Mouse (Mus musculus): ENCODE measurements around the gene Rab44. TPM values are rescaled to one million over a fixed set of nuclear protein-coding genes. Genes with fewer than 3 reads are reported as not detected.

The Rab44 gene
- polyA plus RNA-seq, 1 experiment: not detected

- no peak overlapping the region for H3K27ac ChIP-seq (ENCODE audit: insufficient read depth, low read length)
- peaks cover 4% of the 10 kb centered on the region for H3K4me1 ChIP-seq (ENCODE audit: control insufficient read depth, insufficient read depth, low read length)
- H3K9me3 ChIP-seq (replicated peaks; ENCODE audit: control insufficient read depth, insufficient read depth, low read length, poor library complexity, severe bottlenecking): no peaks in the 10 kb centered on the region
- TF ChIP-seq EP300 (IDR thresholded peaks at IDR 0.05; ENCODE audit: insufficient read depth, low read depth, low read length) (no peak), POLR2A (IDR thresholded peaks at IDR 0.05; ENCODE audit: insufficient read depth, low read length) (no peak), CTCF (IDR thresholded peaks at IDR 0.05; ENCODE audit: low read depth, low read length) (no peak)
- H3K27me3 ChIP-seq (ENCODE audit: control insufficient read depth, insufficient read depth, low read length, poor library complexity, severe bottlenecking): no peaks in the 10 kb centered on the region
- 0 out of 2 replicates have a peak overlapping the region, but pooled peaks have one; percentile 2 for H3K4me3 ChIP-seq (ENCODE audit: low read depth, low read length)
- no peak overlapping the region for H3K9ac ChIP-seq (ENCODE audit: low read depth, poor library complexity, severe bottlenecking)
- no peaks in the 10 kb centered on the region for H3K36me3 ChIP-seq (ENCODE audit: control insufficient read depth, insufficient read depth, low read length, poor library complexity, severe bottlenecking)
Observed at GRCm38 (mm10) chr17:29154247-29154646, 40.3 kb downstream of the Rab44 start.

- Histone ChIP-seq H3K9me3 (replicated peaks; ENCODE audit: control insufficient read depth, insufficient read depth, low read length, poor library complexity, severe bottlenecking) (no peaks in the 10 kb centered on the region), H3K27me3 (ENCODE audit: control insufficient read depth, insufficient read depth, low read length, poor library complexity, severe bottlenecking) (no peaks in the 10 kb centered on the region), H3K36me3 (ENCODE audit: control insufficient read depth, insufficient read depth, low read length, poor library complexity, severe bottlenecking) (no peaks in the 10 kb centered on the region), H3K4me3 (ENCODE audit: low read depth, low read length) (peak overlapping the region; percentile 22), H3K27ac (ENCODE audit: insufficient read depth, low read length) (peak overlapping the region; percentile 55), H3K4me1 (ENCODE audit: control insufficient read depth, insufficient read depth, low read length) (peaks cover 4% of the 10 kb centered on the region), H3K9ac (ENCODE audit: low read depth, poor library complexity, severe bottlenecking) (no peak overlapping the region)
- TF ChIP-seq POLR2A (IDR thresholded peaks at IDR 0.05; ENCODE audit: insufficient read depth, low read length) (no peak), EP300 (IDR thresholded peaks at IDR 0.05; ENCODE audit: insufficient read depth, low read depth, low read length) (no peak), CTCF (IDR thresholded peaks at IDR 0.05; ENCODE audit: low read depth, low read length) (no peak)
Observed at GRCm38 (mm10) chr17:29155355-29156135, 41.6 kb downstream of the Rab44 start.

GRCm38 (mm10) chr17:29156396-29156795, 42.5 kb downstream of the Rab44 start:
- H3K4me3 ChIP-seq (ENCODE audit: low read depth, low read length): no peak overlapping the region
- no peaks in the 10 kb centered on the region for H3K27me3 ChIP-seq (ENCODE audit: control insufficient read depth, insufficient read depth, low read length, poor library complexity, severe bottlenecking)
- no peak overlapping the region for H3K9ac ChIP-seq (ENCODE audit: low read depth, poor library complexity, severe bottlenecking)
- TF ChIP-seq EP300 (IDR thresholded peaks at IDR 0.05; ENCODE audit: insufficient read depth, low read depth, low read length) (no peak), POLR2A (IDR thresholded peaks at IDR 0.05; ENCODE audit: insufficient read depth, low read length) (no peak), CTCF (IDR thresholded peaks at IDR 0.05; ENCODE audit: low read depth, low read length) (no peak)
- H3K9me3 ChIP-seq (replicated peaks; ENCODE audit: control insufficient read depth, insufficient read depth, low read length, poor library complexity, severe bottlenecking): no peaks in the 10 kb centered on the region
- no peaks in the 10 kb centered on the region for H3K36me3 ChIP-seq (ENCODE audit: control insufficient read depth, insufficient read depth, low read length, poor library complexity, severe bottlenecking)
- H3K27ac ChIP-seq (ENCODE audit: insufficient read depth, low read length): peak overlapping the region; percentile 55
- H3K4me1 ChIP-seq (ENCODE audit: control insufficient read depth, insufficient read depth, low read length): peaks cover 4% of the 10 kb centered on the region

- no peaks in the 10 kb centered on the region for H3K9me3 ChIP-seq (replicated peaks; ENCODE audit: control insufficient read depth, insufficient read depth, low read length, poor library complexity, severe bottlenecking)
- no peak overlapping the region for H3K9ac ChIP-seq (ENCODE audit: low read depth, poor library complexity, severe bottlenecking)
- peaks cover 4% of the 10 kb centered on the region for H3K4me1 ChIP-seq (ENCODE audit: control insufficient read depth, insufficient read depth, low read length)
- no peak overlapping the region for H3K4me3 ChIP-seq (ENCODE audit: low read depth, low read length)
- TF ChIP-seq EP300 (IDR thresholded peaks at IDR 0.05; ENCODE audit: insufficient read depth, low read depth, low read length) (no peak), POLR2A (IDR thresholded peaks at IDR 0.05; ENCODE audit: insufficient read depth, low read length) (no peak), CTCF (IDR thresholded peaks at IDR 0.05; ENCODE audit: low read depth, low read length) (no peak)
- H3K27ac ChIP-seq (ENCODE audit: insufficient read depth, low read length): no peak overlapping the region
- H3K27me3 ChIP-seq (ENCODE audit: control insufficient read depth, insufficient read depth, low read length, poor library complexity, severe bottlenecking): no peaks in the 10 kb centered on the region
- no peaks in the 10 kb centered on the region for H3K36me3 ChIP-seq (ENCODE audit: control insufficient read depth, insufficient read depth, low read length, poor library complexity, severe bottlenecking)
Observed at GRCm38 (mm10) chr17:29156866-29157265, 42.9 kb downstream of the Rab44 start.

GRCm38 (mm10) chr17:29158899-29159298, 45.0 kb downstream of the Rab44 start:
- peaks cover 4% of the 10 kb centered on the region for H3K4me1 ChIP-seq (ENCODE audit: control insufficient read depth, insufficient read depth, low read length)
- H3K36me3 ChIP-seq (ENCODE audit: control insufficient read depth, insufficient read depth, low read length, poor library complexity, severe bottlenecking): no peaks in the 10 kb centered on the region
- no peak overlapping the region for H3K27ac ChIP-seq (ENCODE audit: insufficient read depth, low read length)
- no peaks in the 10 kb centered on the region for H3K27me3 ChIP-seq (ENCODE audit: control insufficient read depth, insufficient read depth, low read length, poor library complexity, severe bottlenecking)
- H3K4me3 ChIP-seq (ENCODE audit: low read depth, low read length): peak overlapping the region; percentile 25
- H3K9ac ChIP-seq (ENCODE audit: low read depth, poor library complexity, severe bottlenecking): peak overlapping the region; percentile 45
- TF ChIP-seq CTCF (IDR thresholded peaks at IDR 0.05; ENCODE audit: low read depth, low read length) (no peak), POLR2A (IDR thresholded peaks at IDR 0.05; ENCODE audit: insufficient read depth, low read length) (no peak), EP300 (IDR thresholded peaks at IDR 0.05; ENCODE audit: insufficient read depth, low read depth, low read length) (no peak)
- H3K9me3 ChIP-seq (replicated peaks; ENCODE audit: control insufficient read depth, insufficient read depth, low read length, poor library complexity, severe bottlenecking): no peaks in the 10 kb centered on the region

- H3K9ac ChIP-seq (ENCODE audit: low read depth, poor library complexity, severe bottlenecking): peak overlapping the region; percentile 45
- H3K27ac ChIP-seq (ENCODE audit: insufficient read depth, low read length): peak overlapping the region; percentile 64
- no peaks in the 10 kb centered on the region for H3K9me3 ChIP-seq (replicated peaks; ENCODE audit: control insufficient read depth, insufficient read depth, low read length, poor library complexity, severe bottlenecking)
Observed at GRCm38 (mm10) chr17:29159320-29159719, 45.4 kb downstream of the Rab44 start.

More at GRCm38 (mm10) chr17:29159320-29159719, 45.4 kb downstream of the Rab44 start:
- Histone ChIP-seq H3K4me3 (ENCODE audit: low read depth, low read length) (peak overlapping the region; percentile 25), H3K36me3 (ENCODE audit: control insufficient read depth, insufficient read depth, low read length, poor library complexity, severe bottlenecking) (no peaks in the 10 kb centered on the region), H3K27me3 (ENCODE audit: control insufficient read depth, insufficient read depth, low read length, poor library complexity, severe bottlenecking) (no peaks in the 10 kb centered on the region), H3K4me1 (ENCODE audit: control insufficient read depth, insufficient read depth, low read length) (peaks cover 5% of the 10 kb centered on the region)
- no peak for TF ChIP-seq POLR2A (IDR thresholded peaks at IDR 0.05; ENCODE audit: insufficient read depth, low read length)
- TF ChIP-seq EP300 (IDR thresholded peaks at IDR 0.05; ENCODE audit: insufficient read depth, low read depth, low read length): no peak
- TF ChIP-seq CTCF (IDR thresholded peaks at IDR 0.05; ENCODE audit: low read depth, low read length): no peak

Measured in ES-Bruce4 (cell line).